ENCODE assay signal across 10 mouse cellular contexts in genomic region chrX:11795010-11795409, GRCm38 (mm10).
DNase-seq lines count a peak whose midpoint lies in the region; ATAC-seq lines count a peak whose summit lies in the region.
"Had no signal": no experiment of that assay in that cellular context is flagged by ENCODE, and none has a peak within 500 bp of the region (broad histone marks: within the 10 kb centered on the region; RNA-seq: fewer than 3 reads in every experiment).

No protein-coding gene starts in this region.

- 71% methylated on average over 6 of the region's 6 CpGs for WGBS in limb, embryonic 11.5 days
- WGBS in limb, embryonic 10.5 days: 86% methylated on average over 6 of the region's 6 CpGs
- 41% methylated on average over 6 of the region's 6 CpGs for WGBS in limb, embryonic 15.5 days

- H3K9ac ChIP-seq in limb, embryonic 11.5 days (ENCODE audit: low read length): no peak overlapping the region
- no peak overlapping the region for H3K9ac ChIP-seq in limb, embryonic 15.5 days

- no peaks in the 10 kb centered on the region for H3K36me3 ChIP-seq in limb, embryonic 11.5 days (ENCODE audit: control insufficient read depth, insufficient read depth, low read length)
- H3K36me3 ChIP-seq in limb, embryonic 10.5 days: no peaks in the 10 kb centered on the region
- H3K36me3 ChIP-seq in limb, embryonic 15.5 days: no peaks in the 10 kb centered on the region

- no peaks in the 10 kb centered on the region for H3K4me1 ChIP-seq in limb, embryonic 11.5 days (ENCODE audit: control insufficient read depth, insufficient read depth, low read length)
- H3K4me1 ChIP-seq in limb, embryonic 10.5 days: peaks cover 12% of the 10 kb centered on the region
- peaks cover 10% of the 10 kb centered on the region for H3K4me1 ChIP-seq in limb, embryonic 15.5 days

- DNase-seq in limb, embryonic 11.5 days (ENCODE audit: low spot score): peak; percentile 23
- DNase-seq in limb, embryonic 10.5 days (ENCODE audit: low spot score): no peak
- DNase-seq in kidney, adult 18-20 months: peak; percentile 7
- DNase-seq in skeletal muscle tissue, adult 2 months (ENCODE audit: low read depth, low spot score): peak; percentile 64
- no peak for DNase-seq in frontal cortex, postnatal 25 days (ENCODE audit: low spot score in 2 of 2)
- no peak for DNase-seq in adrenal gland, adult (ENCODE audit: inconsistent age in 2 of 2, low spot score in 1 of 2)

- H3K4me2 ChIP-seq in limb, embryonic 11.5 days (ENCODE audit: low read depth, severe bottlenecking): no peak overlapping the region
- no peak overlapping the region for H3K4me2 ChIP-seq in limb, embryonic 15.5 days

- H3K9me3 ChIP-seq in limb, embryonic 11.5 days (ENCODE audit: control insufficient read depth, low read length): no peaks in the 10 kb centered on the region
- H3K9me3 ChIP-seq in limb, embryonic 10.5 days (replicated peaks): no peaks in the 10 kb centered on the region
- H3K9me3 ChIP-seq in limb, embryonic 15.5 days: no peaks in the 10 kb centered on the region

- H3K27ac ChIP-seq in limb, embryonic 11.5 days (replicated peaks; ENCODE audit: low read depth, low read length): no peak overlapping the region
- no peak overlapping the region for H3K27ac ChIP-seq in limb, embryonic 10.5 days
- peak overlapping the region; percentile 75; the same call in 1 of the 2 replicates for H3K27ac ChIP-seq in limb, embryonic 15.5 days
- H3K27ac ChIP-seq: hindbrain, postnatal 0 days had no signal

- peaks cover 3% of the 10 kb centered on the region; the same call in 1 of the 2 replicates for H3K27me3 ChIP-seq in limb, embryonic 11.5 days (ENCODE audit: control insufficient read depth, insufficient read depth, low read length)
- peaks cover 85% of the 10 kb centered on the region for H3K27me3 ChIP-seq in limb, embryonic 10.5 days (ENCODE audit: low read depth, poor library complexity, severe bottlenecking)
- H3K27me3 ChIP-seq in limb, embryonic 15.5 days: peaks cover 13% of the 10 kb centered on the region

- no peak for ATAC-seq in limb, embryonic 11.5 days (ENCODE audit: insufficient number of reproducible peaks, low FRiP score, low TSS enrichment, low read depth)
- ATAC-seq in limb, embryonic 15.5 days (ENCODE audit: insufficient number of reproducible peaks, low FRiP score, low TSS enrichment, low read depth): peak; percentile 69
- ATAC-seq in cerebellum, adult (ENCODE audit: insufficient number of reproducible peaks, low FRiP score, low TSS enrichment): no peak
- ATAC-seq: activated CD4-positive, CD25-positive, alpha-beta regulatory T cell, adult 4 months; hindbrain, postnatal 0 days had no signal

- H3K4me3 ChIP-seq in limb, embryonic 11.5 days (ENCODE audit: low read depth, low read length): no peak overlapping the region
- H3K4me3 ChIP-seq in limb, embryonic 10.5 days: no peak overlapping the region
- no peak overlapping the region for H3K4me3 ChIP-seq in limb, embryonic 15.5 days

Comparison
In these comparisons a context has a peak if more than half of its experiments do, and no peak if none do; other contexts are left out.
1. DNase-seq: peak in limb, embryonic 11.5 days (single experiment), kidney, adult 18-20 months (single experiment) and skeletal muscle tissue, adult 2 months (single experiment); none in limb, embryonic 10.5 days (single experiment), frontal cortex, postnatal 25 days (0 of 2) and adrenal gland, adult (0 of 2).